Comparison of ENCODE assay signal across 28 mouse cellular contexts in genomic region chr4:132151673-132152072, GRCm38 (mm10). TPM values are rescaled to one million over a fixed set of nuclear protein-coding genes. Genes with fewer than 3 reads are reported as not detected.
DNase-seq lines count a peak whose midpoint lies in the region; ATAC-seq and TF ChIP-seq lines count a peak whose summit lies in the region.
"Had no signal": no experiment of that assay in that cellular context is flagged by ENCODE, and none has a peak within 500 bp of the region (broad histone marks: within the 10 kb centered on the region; RNA-seq: fewer than 3 reads in every experiment).

No protein-coding gene starts in this region.

- no peaks in the 10 kb centered on the region for H3K27me3 ChIP-seq in liver, postnatal 0 days (ENCODE audit: insufficient read depth, low read length)
- no peaks in the 10 kb centered on the region for H3K27me3 ChIP-seq in intestine, embryonic 14.5 days (replicated peaks; ENCODE audit: control insufficient read depth, insufficient read depth, low read length)
- no peaks in the 10 kb centered on the region for H3K27me3 ChIP-seq in intestine, postnatal 0 days (replicated peaks; ENCODE audit: control insufficient read depth, insufficient read depth, low read length)
- H3K27me3 ChIP-seq in stomach, embryonic 16.5 days (ENCODE audit: control insufficient read depth, insufficient read depth, low read length), result no peaks in the 10 kb centered on the region

- peak; percentile 94 for ATAC-seq in liver, postnatal 0 days
- 0 out of 2 replicates have a peak, but pooled peaks have one; percentile 60 for ATAC-seq in intestine, embryonic 14.5 days (replicated peaks; ENCODE audit: low FRiP score, low TSS enrichment, low read depth)
- ATAC-seq in intestine, postnatal 0 days, result peak; percentile 84
- peak; percentile 50; the same call in 1 of the 2 replicates for ATAC-seq in stomach, embryonic 16.5 days (ENCODE audit: insufficient read depth, low FRiP score)
- ATAC-seq in CD4-positive, CD25-positive, alpha-beta regulatory T cell, adult 4 months, result no peak
- ATAC-seq: forebrain, postnatal 0 days; hindbrain, embryonic 16.5 days; midbrain, embryonic 13.5 days had no signal

- WGBS in liver, postnatal 0 days (ENCODE audit: insufficient replicate concordance), result 52% methylated on average over 1 of the region's 1 CpGs
- WGBS in intestine, embryonic 14.5 days, result 68% methylated on average over 1 of the region's 1 CpGs
- WGBS in intestine, postnatal 0 days, result 38% methylated on average over 1 of the region's 1 CpGs
- WGBS in stomach, embryonic 16.5 days, result 25% methylated on average over 1 of the region's 1 CpGs

- no peak for TF ChIP-seq CTCF in liver, postnatal 0 days (IDR thresholded peaks at IDR 0.05; ENCODE audit: low read depth)
- TF ChIP-seq CTCF in intestine, postnatal 0 days (IDR thresholded peaks at IDR 0.05; ENCODE audit: low read depth), result no peak

- H3K9ac ChIP-seq in liver, postnatal 0 days (replicated peaks), result no peak overlapping the region
- no peak overlapping the region for H3K9ac ChIP-seq in intestine, embryonic 14.5 days (ENCODE audit: low read length)
- no peak overlapping the region for H3K9ac ChIP-seq in intestine, postnatal 0 days (ENCODE audit: low read depth, low read length)
- no peak overlapping the region for H3K9ac ChIP-seq in stomach, embryonic 16.5 days (ENCODE audit: low read length)
- H3K9ac ChIP-seq: embryonic facial prominence, embryonic 13.5 days; forebrain, postnatal 0 days; heart, embryonic 13.5 days; limb, embryonic 15.5 days; liver, embryonic 14.5 days; midbrain, embryonic 13.5 days had no signal

- no peak for TF ChIP-seq EP300 in liver, postnatal 0 days (IDR thresholded peaks at IDR 0.05; ENCODE audit: low read depth)

- H3K27ac ChIP-seq in liver, postnatal 0 days (ENCODE audit: low read depth), result no peak overlapping the region
- H3K27ac ChIP-seq in intestine, embryonic 14.5 days (ENCODE audit: low read depth), result no peak overlapping the region
- no peak overlapping the region for H3K27ac ChIP-seq in intestine, postnatal 0 days (ENCODE audit: low read depth, low read length)
- 0 out of 2 replicates have a peak overlapping the region, but pooled peaks have one; percentile 21 for H3K27ac ChIP-seq in stomach, embryonic 16.5 days (ENCODE audit: low read length)
- H3K27ac ChIP-seq: embryonic facial prominence, embryonic 13.5 days; forebrain, embryonic 10.5 days; heart, adult 2 months; heart, embryonic 13.5 days; left cerebral cortex, adult 2 months; limb, embryonic 15.5 days; liver, embryonic 14.5 days; midbrain, embryonic 13.5 days had no signal

- H3K4me1 ChIP-seq in liver, postnatal 0 days (ENCODE audit: insufficient read depth), result no peaks in the 10 kb centered on the region
- H3K4me1 ChIP-seq in intestine, embryonic 14.5 days (replicated peaks; ENCODE audit: control insufficient read depth, insufficient read depth, low read length), result 0 out of 2 replicates have a peak, but pooled peaks cover 4% of the 10 kb centered on the region
- H3K4me1 ChIP-seq in intestine, postnatal 0 days (replicated peaks; ENCODE audit: control insufficient read depth, insufficient read depth, low read length), result no peaks in the 10 kb centered on the region
- no peaks in the 10 kb centered on the region for H3K4me1 ChIP-seq in stomach, embryonic 16.5 days (ENCODE audit: control insufficient read depth, insufficient read depth, low read length)
- H3K4me1 ChIP-seq: embryonic facial prominence, embryonic 13.5 days had no signal

- no peak overlapping the region for H3K4me2 ChIP-seq in liver, postnatal 0 days (ENCODE audit: low read depth, low read length)
- H3K4me2 ChIP-seq in intestine, embryonic 14.5 days (ENCODE audit: low read length), result no peak overlapping the region
- H3K4me2 ChIP-seq in intestine, postnatal 0 days (replicated peaks; ENCODE audit: low read depth), result no peak overlapping the region
- H3K4me2 ChIP-seq in stomach, embryonic 16.5 days (ENCODE audit: low read depth, low read length), result no peak overlapping the region
- H3K4me2 ChIP-seq: embryonic facial prominence, embryonic 13.5 days; heart, embryonic 13.5 days; limb, embryonic 15.5 days; midbrain, embryonic 13.5 days had no signal

- no peak for DNase-seq in liver, postnatal 0 days
- no peak for DNase-seq in liver
- no peak for DNase-seq in intestine, embryonic 14.5 days (ENCODE audit: low spot score)
- no peak for DNase-seq in heart, postnatal 4 days
- DNase-seq: adrenal gland, postnatal 25 days; cerebellum, adult 18-20 months; cerebellum, postnatal 10 days; forebrain, postnatal 0 days; heart, adult 2 months; heart, postnatal 10 days; kidney, adult 11 months; kidney, postnatal 14 days; thymus, adult 18-20 months; thymus, postnatal 25 days had no signal

- no peaks in the 10 kb centered on the region for H3K36me3 ChIP-seq in liver, postnatal 0 days (replicated peaks; ENCODE audit: insufficient read depth, low read length)
- no peaks in the 10 kb centered on the region for H3K36me3 ChIP-seq in intestine, embryonic 14.5 days (ENCODE audit: control insufficient read depth, insufficient read depth, low read length)
- H3K36me3 ChIP-seq in intestine, postnatal 0 days (ENCODE audit: control insufficient read depth, insufficient read depth), result no peaks in the 10 kb centered on the region
- no peaks in the 10 kb centered on the region for H3K36me3 ChIP-seq in stomach, embryonic 16.5 days (ENCODE audit: control insufficient read depth, insufficient read depth, low read length)
- H3K36me3 ChIP-seq: embryonic facial prominence, embryonic 13.5 days; forebrain, embryonic 10.5 days; heart, embryonic 13.5 days; limb, embryonic 15.5 days; midbrain, embryonic 13.5 days had no signal

- H3K9me3 ChIP-seq in liver, postnatal 0 days (ENCODE audit: low read length), result no peaks in the 10 kb centered on the region
- peaks cover 7% of the 10 kb centered on the region; the same call in 1 of the 2 replicates for H3K9me3 ChIP-seq in intestine, embryonic 14.5 days (ENCODE audit: control insufficient read depth, low read length)
- no peaks in the 10 kb centered on the region for H3K9me3 ChIP-seq in intestine, postnatal 0 days (ENCODE audit: control insufficient read depth)
- H3K9me3 ChIP-seq in stomach, embryonic 16.5 days (replicated peaks; ENCODE audit: control insufficient read depth, low read length), result peaks cover 7% of the 10 kb centered on the region
- H3K9me3 ChIP-seq: limb, embryonic 15.5 days had no signal

- H3K4me3 ChIP-seq in liver, postnatal 0 days (ENCODE audit: low read depth, low read length), result no peak overlapping the region
- H3K4me3 ChIP-seq in intestine, embryonic 14.5 days (ENCODE audit: low read depth, low read length), result no peak overlapping the region
- H3K4me3 ChIP-seq in intestine, postnatal 0 days (ENCODE audit: low read depth, low read length), result no peak overlapping the region
- H3K4me3 ChIP-seq in stomach, embryonic 16.5 days (replicated peaks; ENCODE audit: low read length), result no peak overlapping the region
- H3K4me3 ChIP-seq: embryonic facial prominence, embryonic 13.5 days; forebrain, embryonic 10.5 days; heart, adult 2 months; heart, embryonic 13.5 days; left cerebral cortex, adult 2 months; limb, embryonic 15.5 days; midbrain, embryonic 13.5 days had no signal

RNA-seq across cellular contexts. Expression of gene Oprd1, which starts 7.4 kb away (rescaled TPM):
- polyA plus RNA-seq in liver, postnatal 0 days (2015; fragmentation: Nextera tagmentation; extraction: Ambion mirVana), result not detected in 2 replicates
- 0.24 and 0.38 TPM in 2 replicates for polyA plus RNA-seq in intestine, embryonic 14.5 days (2014; fragmentation: Nextera tagmentation; extraction: Ambion mirVana)
- polyA plus RNA-seq in intestine, postnatal 0 days (2015; fragmentation: Nextera tagmentation; extraction: Ambion mirVana), result 0.24 and 0.29 TPM in 2 replicates
- 0.17 and 0.30 TPM in 2 replicates for polyA plus RNA-seq in stomach, embryonic 16.5 days (2015; fragmentation: Nextera tagmentation; extraction: Ambion mirVana)
- polyA plus RNA-seq in CD4-positive, CD25-positive, alpha-beta regulatory T cell, adult 4 months (2017; shearing (Covaris generic)), result not detected
- total RNA-seq in heart, postnatal 4 days (2021), result under 1 TPM; 0.45 to 0.54 TPM
- total RNA-seq: common myeloid progenitor, adult 5-6 weeks; megakaryocyte-erythroid progenitor cell, adult 5-6 weeks had no signal
- polyA plus RNA-seq: forebrain, embryonic 10.5 days; hindbrain, embryonic 11.5 days had no signal
